Mouse (Mus musculus) megakaryocyte, embryonic 14.5 days (primary cell): Measurements from ENCODE around the gene Fmod. TPM values are rescaled to one million over a fixed set of nuclear protein-coding genes. Genes with fewer than 3 reads are reported as not detected.

ENCODE experiments used
- H3K27me3 ChIP-seq: replicated peaks from 2 replicates; pipeline ENCODE3; 2012; ENCODE audit warnings: inconsistent platforms
- H3K36me3 ChIP-seq: replicated peaks from 2 replicates; pipeline ENCODE3; 2012; ENCODE audit warnings: low read length, inconsistent platforms, mixed read lengths
- H3K4me1 ChIP-seq: 2 replicates; pipeline ENCODE4 v1.6.1; 2012; ENCODE audit warnings: inconsistent platforms
- H3K4me3 ChIP-seq: replicated peaks from 2 replicates; pipeline ENCODE3; 2012; ENCODE audit warnings: moderate library complexity, mild to moderate bottlenecking, inconsistent platforms
- H3K9me3 ChIP-seq: 2 replicates; pipeline ENCODE4 v1.6.1; 2012; ENCODE audit warnings: inconsistent platforms
- FLI1 ChIP-seq: IDR thresholded peaks from 2 replicates; pipeline ENCODE4 v1.6.1; 2012; ENCODE audit warnings: low read length, inconsistent platforms, mixed read lengths
- GATA1 ChIP-seq: IDR thresholded peaks from 3 replicates; pipeline ENCODE4 v1.6.1; 2012; ENCODE audit warnings: mixed read lengths, low read length, inconsistent platforms, borderline replicate concordance
- polyA plus RNA-seq: library from polyadenylated mRNA; stranded (reverse); fragments of >175 nt; gene quantifications from 2 replicates; pipeline ENCODE4 v1.2.3, GENCODE M21; 2012; ENCODE audit warnings: low replicate concordance; ENCODE audit not compliant: insufficient read depth

Gene Fmod
- polyA plus RNA-seq, 1 experiment = not detected

GRCm38 (mm10) chr1:134063086-134063772 lies 26.2 kb downstream of the Fmod start:
- no peaks in the 10 kb centered on the region for H3K36me3 ChIP-seq
- peaks cover 19% of the 10 kb centered on the region for H3K27me3 ChIP-seq
- TF ChIP-seq FLI1 = no peak
- TF ChIP-seq GATA1 = no peak
- H3K4me3 ChIP-seq = no peak overlapping the region
- no peaks in the 10 kb centered on the region for H3K9me3 ChIP-seq
- peaks cover 96% of the 10 kb centered on the region for H3K4me1 ChIP-seq

- Histone ChIP-seq H3K27me3 (peaks cover 18% of the 10 kb centered on the region), H3K9me3 (no peaks in the 10 kb centered on the region), H3K36me3 (no peaks in the 10 kb centered on the region), H3K4me1 (peaks cover 95% of the 10 kb centered on the region), H3K4me3 (no peak overlapping the region)
- TF ChIP-seq FLI1 = no peak
- no peak for TF ChIP-seq GATA1
Measured at GRCm38 (mm10) chr1:134063773-134064125, 26.7 kb downstream of the Fmod start.

- no peak for TF ChIP-seq FLI1
- TF ChIP-seq GATA1 = no peak
- no peaks in the 10 kb centered on the region for H3K36me3 ChIP-seq
- H3K4me1 ChIP-seq = peaks cover 94% of the 10 kb centered on the region
- no peaks in the 10 kb centered on the region for H3K9me3 ChIP-seq
- H3K4me3 ChIP-seq = no peak overlapping the region
- H3K27me3 ChIP-seq = peaks cover 19% of the 10 kb centered on the region
Measured at GRCm38 (mm10) chr1:134064296-134064831, 27.3 kb downstream of the Fmod start.

- Histone ChIP-seq H3K4me1 (peaks cover 95% of the 10 kb centered on the region), H3K4me3 (no peak overlapping the region), H3K9me3 (no peaks in the 10 kb centered on the region), H3K36me3 (no peaks in the 10 kb centered on the region), H3K27me3 (peaks cover 19% of the 10 kb centered on the region)
- TF ChIP-seq GATA1 (no peak), FLI1 (no peak)
Measured at GRCm38 (mm10) chr1:134065241-134065809, 28.3 kb downstream of the Fmod start.

GRCm38 (mm10) chr1:134066554-134066953 lies 29.5 kb downstream of the Fmod start:
- Histone ChIP-seq H3K9me3 (no peaks in the 10 kb centered on the region), H3K27me3 (peaks cover 12% of the 10 kb centered on the region), H3K4me1 (peaks cover 95% of the 10 kb centered on the region), H3K4me3 (no peak overlapping the region), H3K36me3 (no peaks in the 10 kb centered on the region)
- TF ChIP-seq GATA1 (no peak), FLI1 (no peak)

- TF ChIP-seq GATA1 = no peak
- no peak for TF ChIP-seq FLI1
- peaks cover 95% of the 10 kb centered on the region for H3K4me1 ChIP-seq
- H3K4me3 ChIP-seq = peak overlapping the region; percentile 71
- no peaks in the 10 kb centered on the region for H3K36me3 ChIP-seq
- H3K9me3 ChIP-seq = no peaks in the 10 kb centered on the region
- peaks cover 9% of the 10 kb centered on the region for H3K27me3 ChIP-seq
Measured at GRCm38 (mm10) chr1:134067143-134067619, 30.1 kb downstream of the Fmod start.

GRCm38 (mm10) chr1:134070099-134070669 lies 33.1 kb downstream of the Fmod start:
- TF ChIP-seq GATA1 (no peak), FLI1 (no peak)
- Histone ChIP-seq H3K4me1 (peaks cover 95% of the 10 kb centered on the region), H3K36me3 (peaks cover 12% of the 10 kb centered on the region), H3K4me3 (no peak overlapping the region), H3K9me3 (no peaks in the 10 kb centered on the region), H3K27me3 (peaks cover 4% of the 10 kb centered on the region)

GRCm38 (mm10) chr1:134071411-134072018 lies 34.5 kb downstream of the Fmod start:
- peaks cover 25% of the 10 kb centered on the region for H3K36me3 ChIP-seq
- TF ChIP-seq FLI1 (no peak), GATA1 (no peak)
- H3K27me3 ChIP-seq = peaks cover 4% of the 10 kb centered on the region
- no peak overlapping the region for H3K4me3 ChIP-seq
- no peaks in the 10 kb centered on the region for H3K9me3 ChIP-seq
- peaks cover 95% of the 10 kb centered on the region for H3K4me1 ChIP-seq

- TF ChIP-seq GATA1 (no peak), FLI1 (no peak)
- H3K27me3 ChIP-seq = peaks cover 1% of the 10 kb centered on the region
- H3K9me3 ChIP-seq = no peaks in the 10 kb centered on the region
- H3K4me3 ChIP-seq = peak overlapping the region; percentile 68
- peaks cover 95% of the 10 kb centered on the region for H3K4me1 ChIP-seq
- peaks cover 40% of the 10 kb centered on the region for H3K36me3 ChIP-seq
Measured at GRCm38 (mm10) chr1:134073061-134073564, 36.1 kb downstream of the Fmod start.
